19 mouse cellular contexts compared by ENCODE assay signal in the genomic region with DNA sequence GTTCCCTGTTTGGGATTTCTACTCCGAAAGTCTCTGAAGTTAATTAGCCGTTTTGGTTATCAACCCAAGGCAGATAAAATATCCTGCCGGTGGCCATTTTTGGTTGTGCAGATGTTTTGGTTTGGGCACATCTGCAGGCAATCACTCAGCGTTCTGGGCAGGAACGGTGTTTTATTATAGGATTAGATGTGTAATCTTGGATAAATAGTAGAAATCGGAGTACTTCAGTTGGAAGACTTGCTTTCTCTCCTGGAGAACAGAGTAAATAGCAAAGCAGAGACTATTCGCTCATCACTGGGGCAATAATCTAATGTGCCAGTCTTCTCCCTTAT. TPM values are rescaled to one million over a fixed set of nuclear protein-coding genes. Genes with fewer than 3 reads are reported as not detected.
A peak's percentile ranks its signal among the peaks of the same experiment; 100 is the strongest.
DNase-seq lines count a peak whose midpoint lies in the region; ATAC-seq lines count a peak whose summit lies in the region.
"Had no signal": no experiment of that assay in that cellular context is flagged by ENCODE, and none has a peak within 500 bp of the region (broad histone marks: within the 10 kb centered on the region; RNA-seq: fewer than 3 reads in every experiment).

No protein-coding gene starts in this region.

- no peaks in the 10 kb centered on the region for H3K36me3 ChIP-seq in heart, embryonic 15.5 days
- no peaks in the 10 kb centered on the region for H3K36me3 ChIP-seq in heart, embryonic 10.5 days
- H3K36me3 ChIP-seq in embryonic facial prominence, embryonic 10.5 days (replicated peaks): no peaks in the 10 kb centered on the region
- H3K36me3 ChIP-seq in embryonic facial prominence, embryonic 11.5 days (replicated peaks; ENCODE audit: control insufficient read depth, insufficient read depth, low read depth, low read length): no peaks in the 10 kb centered on the region
- H3K36me3 ChIP-seq in embryonic facial prominence, embryonic 15.5 days: no peaks in the 10 kb centered on the region
- H3K36me3 ChIP-seq: forebrain, embryonic 12.5 days; hindbrain, embryonic 10.5 days; intestine, embryonic 15.5 days had no signal

- ATAC-seq in heart, embryonic 15.5 days (replicated peaks; ENCODE audit: insufficient number of reproducible peaks, insufficient read depth, low FRiP score, low read depth): no peak
- no peak for ATAC-seq in embryonic facial prominence, embryonic 11.5 days (replicated peaks; ENCODE audit: insufficient number of reproducible peaks, low FRiP score, low TSS enrichment, low read depth)
- ATAC-seq in embryonic facial prominence, embryonic 15.5 days (ENCODE audit: insufficient number of reproducible peaks, low FRiP score, low TSS enrichment, low read depth): no peak
- ATAC-seq: forebrain, embryonic 16.5 days; intestine, embryonic 15.5 days had no signal

- no peak overlapping the region for H3K4me3 ChIP-seq in heart, embryonic 15.5 days
- no peak overlapping the region for H3K4me3 ChIP-seq in heart, embryonic 10.5 days
- H3K4me3 ChIP-seq in embryonic facial prominence, embryonic 10.5 days: no peak overlapping the region
- H3K4me3 ChIP-seq in embryonic facial prominence, embryonic 11.5 days (ENCODE audit: low read depth, low read length): no peak overlapping the region
- no peak overlapping the region for H3K4me3 ChIP-seq in embryonic facial prominence, embryonic 15.5 days (replicated peaks)
- H3K4me3 ChIP-seq: forebrain, embryonic 12.5 days; hindbrain, embryonic 10.5 days; intestine, embryonic 15.5 days had no signal

- peaks cover 3% of the 10 kb centered on the region; the same call in 1 of the 2 replicates for H3K27me3 ChIP-seq in heart, embryonic 15.5 days
- H3K27me3 ChIP-seq in heart, embryonic 10.5 days (ENCODE audit: insufficient read depth, poor library complexity, severe bottlenecking): peaks cover 8% of the 10 kb centered on the region; the same call in 1 of the 2 replicates
- peaks cover 24% of the 10 kb centered on the region for H3K27me3 ChIP-seq in embryonic facial prominence, embryonic 10.5 days (replicated peaks; ENCODE audit: low read depth, poor library complexity, severe bottlenecking)
- no peaks in the 10 kb centered on the region for H3K27me3 ChIP-seq in embryonic facial prominence, embryonic 11.5 days (ENCODE audit: control insufficient read depth, insufficient read depth, low read length)
- H3K27me3 ChIP-seq in embryonic facial prominence, embryonic 15.5 days: peaks cover 14% of the 10 kb centered on the region; the same call in 1 of the 2 replicates

- DNase-seq in heart, embryonic 10.5 days (ENCODE audit: low spot score): no peak
- DNase-seq in embryonic facial prominence, embryonic 10.5 days (ENCODE audit: low spot score): peak; percentile 39
- DNase-seq in embryonic facial prominence, embryonic 11.5 days (ENCODE audit: low spot score): peak; percentile 69
- no peak for DNase-seq in lung, adult 18-20 months
- DNase-seq in kidney, postnatal 14 days: no peak
- DNase-seq: adrenal gland, adult 8-10 months; cerebellum, adult 11 months; cerebellum, adult 8-10 months; cerebellum, postnatal 14 days; embryo, embryonic 11 days; kidney, adult 18-20 months had no signal

- 41% methylated on average over 7 of the region's 7 CpGs for WGBS in heart, embryonic 15.5 days
- WGBS in heart, embryonic 10.5 days: 44% methylated on average over 7 of the region's 7 CpGs
- 51% methylated on average over 7 of the region's 7 CpGs for WGBS in embryonic facial prominence, embryonic 10.5 days
- WGBS in embryonic facial prominence, embryonic 11.5 days: 48% methylated on average over 7 of the region's 7 CpGs
- 27% methylated on average over 7 of the region's 7 CpGs for WGBS in embryonic facial prominence, embryonic 15.5 days

- peak overlapping the region; percentile 3; the same call in 1 of the 2 replicates for H3K4me2 ChIP-seq in heart, embryonic 15.5 days
- no peak overlapping the region for H3K4me2 ChIP-seq in embryonic facial prominence, embryonic 11.5 days (ENCODE audit: low read depth, low read length)
- no peak overlapping the region for H3K4me2 ChIP-seq in embryonic facial prominence, embryonic 15.5 days (replicated peaks)
- H3K4me2 ChIP-seq: forebrain, embryonic 12.5 days; heart, embryonic 11.5 days; hindbrain, embryonic 14.5 days; intestine, embryonic 15.5 days had no signal

- peaks cover 17% of the 10 kb centered on the region for H3K4me1 ChIP-seq in heart, embryonic 15.5 days (replicated peaks)
- peaks cover 44% of the 10 kb centered on the region for H3K4me1 ChIP-seq in heart, embryonic 10.5 days
- peaks cover 40% of the 10 kb centered on the region for H3K4me1 ChIP-seq in embryonic facial prominence, embryonic 10.5 days
- H3K4me1 ChIP-seq in embryonic facial prominence, embryonic 11.5 days (ENCODE audit: control insufficient read depth, insufficient read depth, low read length): peaks cover 3% of the 10 kb centered on the region; the same call in 1 of the 2 replicates
- peaks cover 32% of the 10 kb centered on the region for H3K4me1 ChIP-seq in embryonic facial prominence, embryonic 15.5 days

- no peak overlapping the region for H3K27ac ChIP-seq in heart, embryonic 15.5 days
- H3K27ac ChIP-seq in heart, embryonic 10.5 days: no peak overlapping the region
- H3K27ac ChIP-seq in embryonic facial prominence, embryonic 10.5 days (replicated peaks): 0 out of 2 replicates have a peak overlapping the region, but pooled peaks have one; percentile 54
- no peak overlapping the region for H3K27ac ChIP-seq in embryonic facial prominence, embryonic 11.5 days (replicated peaks; ENCODE audit: low read depth, low read length)
- H3K27ac ChIP-seq in embryonic facial prominence, embryonic 15.5 days (replicated peaks): 0 out of 2 replicates have a peak overlapping the region, but pooled peaks have one; percentile 34
- H3K27ac ChIP-seq: forebrain, embryonic 12.5 days; hindbrain, embryonic 10.5 days; hindbrain, embryonic 14.5 days; intestine, embryonic 15.5 days had no signal

- H3K9ac ChIP-seq in heart, embryonic 15.5 days: no peak overlapping the region
- H3K9ac ChIP-seq in embryonic facial prominence, embryonic 11.5 days (replicated peaks; ENCODE audit: low read length): no peak overlapping the region
- H3K9ac ChIP-seq in embryonic facial prominence, embryonic 15.5 days: no peak overlapping the region
- H3K9ac ChIP-seq: forebrain, embryonic 12.5 days; hindbrain, embryonic 14.5 days; intestine, embryonic 15.5 days had no signal

- H3K9me3 ChIP-seq in heart, embryonic 15.5 days (replicated peaks): no peaks in the 10 kb centered on the region
- no peaks in the 10 kb centered on the region for H3K9me3 ChIP-seq in heart, embryonic 10.5 days
- H3K9me3 ChIP-seq in embryonic facial prominence, embryonic 10.5 days: peaks cover 4% of the 10 kb centered on the region; the same call in 1 of the 2 replicates
- H3K9me3 ChIP-seq in embryonic facial prominence, embryonic 11.5 days (replicated peaks; ENCODE audit: control insufficient read depth, low read length): no peaks in the 10 kb centered on the region
- no peaks in the 10 kb centered on the region for H3K9me3 ChIP-seq in embryonic facial prominence, embryonic 15.5 days (replicated peaks)
- H3K9me3 ChIP-seq: forebrain, embryonic 12.5 days; hindbrain, embryonic 10.5 days; intestine, embryonic 15.5 days had no signal

RNA-seq across cellular contexts. Expression of a gene that starts 51.1 kb away (rescaled TPM):
- 13.9 and 17.3 TPM in 2 replicates for polyA plus RNA-seq in heart, embryonic 15.5 days (2015; fragmentation: Nextera tagmentation; extraction: Ambion mirVana)
- 13.5 and 13.6 TPM in 2 replicates for polyA plus RNA-seq in heart, embryonic 10.5 days (2016; fragmentation: Nextera tagmentation; extraction: Ambion mirVana)
- polyA plus RNA-seq in embryonic facial prominence, embryonic 10.5 days (2016; fragmentation: Nextera tagmentation; extraction: Ambion mirVana): 19.3 and 20.3 TPM in 2 replicates
- 19.8 and 20.4 TPM in 2 replicates for polyA plus RNA-seq in embryonic facial prominence, embryonic 11.5 days (2014; fragmentation: Nextera tagmentation; extraction: Ambion mirVana)
- polyA plus RNA-seq in embryonic facial prominence, embryonic 15.5 days (2015; fragmentation: Nextera tagmentation; extraction: Ambion mirVana): 18.9 and 22.9 TPM in 2 replicates

Comparison
In these comparisons a context has a peak if more than half of its experiments do, and no peak if none do; other contexts are left out.
1. H3K27ac ChIP-seq: peak in embryonic facial prominence, embryonic 10.5 days (single experiment) and embryonic facial prominence, embryonic 15.5 days (single experiment); none in heart, embryonic 15.5 days (single experiment), heart, embryonic 10.5 days (single experiment) and embryonic facial prominence, embryonic 11.5 days (single experiment).
2. DNase-seq: peak in embryonic facial prominence, embryonic 10.5 days (single experiment) and embryonic facial prominence, embryonic 11.5 days (single experiment); none in heart, embryonic 10.5 days (single experiment), lung, adult 18-20 months (0 of 2) and kidney, postnatal 14 days (single experiment).